Mouse (Mus musculus) liver, adult 2 months (tissue): ENCODE measurements at regions not wholly inside any gene's neighbourhood (a gene's known extent, or its start where the extent isn't known, plus 50 kb on each side); places are given as distances from the start of the nearest gene placed in this dataset.
A peak's percentile ranks its signal among the peaks of the same experiment; 100 is the strongest.

Experiments
- DNase-seq: peaks from one replicate; pipeline ENCODE4 v3.0.0-alpha.2; 2011; ENCODE audit warnings: low read depth, low spot score; ENCODE audit errors: extremely low read depth
- H3K27ac ChIP-seq: fragments of 200-500 bp; replicated peaks from 2 replicates; pipeline ENCODE4 v1.5.1; 2012; ENCODE audit warnings: low read depth, mild to moderate bottlenecking, control low read depth, inconsistent platforms, low read length; ENCODE audit not compliant: insufficient read depth
- H3K27me3 ChIP-seq: fragments of 200-500 bp; 2 replicates; pipeline ENCODE4 v1.6.1; 2012; ENCODE audit warnings: mild to moderate bottlenecking, moderate library complexity, low read length, inconsistent platforms; ENCODE audit not compliant: control insufficient read depth, insufficient read depth
- H3K36me3 ChIP-seq: fragments of 200-500 bp; 2 replicates; pipeline ENCODE4 v1.6.1; 2012; ENCODE audit warnings: low read length, inconsistent platforms; ENCODE audit not compliant: control insufficient read depth, insufficient read depth
- H3K4me1 ChIP-seq: fragments of 200-500 bp; 2 replicates; pipeline ENCODE4 v1.6.1; 2011; ENCODE audit warnings: low read length; ENCODE audit not compliant: control insufficient read depth, insufficient read depth
- H3K4me3 ChIP-seq: fragments of 200-500 bp; 2 replicates; pipeline ENCODE4 v1.5.1; 2011; ENCODE audit warnings: low read depth, mild to moderate bottlenecking, control low read depth, low read length, moderate library complexity; ENCODE audit not compliant: insufficient read depth
- H3K79me2 ChIP-seq: fragments of 200-500 bp; 2 replicates; pipeline ENCODE4 v1.6.1; 2012; ENCODE audit warnings: inconsistent platforms, mild to moderate bottlenecking, low read length, moderate library complexity; ENCODE audit not compliant: control insufficient read depth, insufficient read depth
- H3K9ac ChIP-seq: fragments of 200-500 bp; 2 replicates; pipeline ENCODE4 v1.6.1; 2012; ENCODE audit warnings: low read depth, mild to moderate bottlenecking, control low read depth, inconsistent platforms, low read length
- CTCF ChIP-seq: fragments of 200-500 bp; IDR thresholded peaks from 2 replicates; pipeline ENCODE4 v1.5.1; 2011; ENCODE audit warnings: low read depth, low read length, control low read depth
- POLR2A ChIP-seq: fragments of 200-500 bp; IDR thresholded peaks from 2 replicates; pipeline ENCODE4 v1.6.1; 2011; ENCODE audit warnings: low read length, control low read depth; ENCODE audit not compliant: insufficient read depth; ENCODE audit errors: extremely low read depth
- WGBS: fragments of 180-500 bp; shearing (Covaris S2); methylation state at CpG from one replicate; pipeline ENCODE4 v1.1.7; 2018; 5-methylcytosine and 5-hydroxymethylcytosine counted together

GRCm38 (mm10) chr8:115494353-115494752, 213.2 kb downstream of the Maf start:
- no peak overlapping the region for H3K9ac ChIP-seq
- no peaks in the 10 kb centered on the region for H3K79me2 ChIP-seq
- H3K27me3 ChIP-seq, result no peaks in the 10 kb centered on the region
- H3K4me3 ChIP-seq, result no peak overlapping the region
- WGBS, result 91% methylated on average over 8 of the region's 8 CpGs
- no peaks in the 10 kb centered on the region for H3K36me3 ChIP-seq
- TF ChIP-seq POLR2A (no peak), CTCF (no peak)
- no peak overlapping the region for H3K27ac ChIP-seq
- no peak for DNase-seq
- no peaks in the 10 kb centered on the region; the same call in 1 of the 2 replicates for H3K4me1 ChIP-seq

GRCm38 (mm10) chr8:115486904-115487303, 220.7 kb downstream of the Maf start:
- H3K4me1 ChIP-seq, result no peaks in the 10 kb centered on the region; the same call in 1 of the 2 replicates
- DNase-seq, result no peak
- H3K27me3 ChIP-seq, result no peaks in the 10 kb centered on the region
- H3K36me3 ChIP-seq, result no peaks in the 10 kb centered on the region
- no peak overlapping the region for H3K27ac ChIP-seq
- no peak overlapping the region for H3K4me3 ChIP-seq
- H3K79me2 ChIP-seq, result no peaks in the 10 kb centered on the region
- TF ChIP-seq CTCF (no peak), POLR2A (no peak)
- WGBS, result 59% methylated on average over 3 of the region's 3 CpGs
- no peak overlapping the region for H3K9ac ChIP-seq

- WGBS, result 40% methylated on average over 7 of the region's 7 CpGs
- Histone ChIP-seq H3K79me2 (no peaks in the 10 kb centered on the region), H3K27me3 (no peaks in the 10 kb centered on the region), H3K4me3 (no peak overlapping the region), H3K27ac (no peak overlapping the region), H3K9ac (no peak overlapping the region), H3K36me3 (no peaks in the 10 kb centered on the region), H3K4me1 (0 out of 2 replicates have a peak, but pooled peaks cover 1% of the 10 kb centered on the region)
- no peak for DNase-seq
- TF ChIP-seq POLR2A, result no peak
- TF ChIP-seq CTCF, result no peak
Observed at GRCm38 (mm10) chr8:115481136-115481535, 226.5 kb downstream of the Maf start.

- no peak for DNase-seq
- H3K27ac ChIP-seq, result peak overlapping the region; percentile 44
- H3K79me2 ChIP-seq, result no peaks in the 10 kb centered on the region
- WGBS, result 68% methylated on average over 11 of the region's 11 CpGs
- H3K36me3 ChIP-seq, result no peaks in the 10 kb centered on the region
- no peak overlapping the region for H3K4me3 ChIP-seq
- H3K9ac ChIP-seq, result no peak overlapping the region
- H3K27me3 ChIP-seq, result no peaks in the 10 kb centered on the region
- H3K4me1 ChIP-seq, result 0 out of 2 replicates have a peak, but pooled peaks cover 1% of the 10 kb centered on the region
- TF ChIP-seq POLR2A, result no peak
- no peak for TF ChIP-seq CTCF
Observed at GRCm38 (mm10) chr8:115478406-115479060, 229.1 kb downstream of the Maf start.

GRCm38 (mm10) chr8:115476071-115476470, 231.5 kb downstream of the Maf start:
- Histone ChIP-seq H3K27me3 (no peaks in the 10 kb centered on the region), H3K9ac (no peak overlapping the region), H3K4me1 (0 out of 2 replicates have a peak, but pooled peaks cover 1% of the 10 kb centered on the region), H3K79me2 (no peaks in the 10 kb centered on the region), H3K27ac (no peak overlapping the region), H3K36me3 (no peaks in the 10 kb centered on the region), H3K4me3 (no peak overlapping the region)
- TF ChIP-seq POLR2A, result no peak
- no peak for TF ChIP-seq CTCF
- WGBS, result 95% methylated on average over 9 of the region's 9 CpGs
- no peak for DNase-seq

- H3K27ac ChIP-seq, result no peak overlapping the region
- H3K9ac ChIP-seq, result no peak overlapping the region
- no peak overlapping the region for H3K4me3 ChIP-seq
- TF ChIP-seq CTCF, result no peak
- DNase-seq, result no peak
- 0 out of 2 replicates have a peak, but pooled peaks cover 1% of the 10 kb centered on the region for H3K4me1 ChIP-seq
- WGBS, result 87% methylated on average over 10 of the region's 10 CpGs
- no peaks in the 10 kb centered on the region for H3K79me2 ChIP-seq
- H3K27me3 ChIP-seq, result no peaks in the 10 kb centered on the region
- no peaks in the 10 kb centered on the region for H3K36me3 ChIP-seq
Observed at GRCm38 (mm10) chr8:115475156-115475555, 232.4 kb downstream of the Maf start.
